Mouse (Mus musculus) small intestine, adult 2 months (tissue): ENCODE results near the gene Dhx33. TPM values are rescaled to one million over a fixed set of nuclear protein-coding genes. Genes with fewer than 3 reads are reported as not detected.

Experiments
- H3K27ac ChIP-seq: fragments of 200-500 bp; 2 replicates; pipeline ENCODE4 v1.5.1; 2012; ENCODE audit warnings: low read depth, low read length, control low read depth, inconsistent platforms; ENCODE audit not compliant: insufficient read depth
- H3K27me3 ChIP-seq: fragments of 200-500 bp; 2 replicates; pipeline ENCODE4 v1.6.1; 2012; ENCODE audit warnings: mild to moderate bottlenecking, moderate library complexity, low read length, inconsistent platforms; ENCODE audit not compliant: control insufficient read depth, insufficient read depth
- H3K36me3 ChIP-seq: fragments of 200-500 bp; 2 replicates; pipeline ENCODE4 v1.6.1; 2012; ENCODE audit warnings: mild to moderate bottlenecking, low read length, control low read depth, inconsistent platforms; ENCODE audit not compliant: control insufficient read depth, insufficient read depth
- H3K4me1 ChIP-seq: fragments of 200-500 bp; 2 replicates; pipeline ENCODE4 v1.6.1; 2012; ENCODE audit warnings: low read length, inconsistent platforms, mixed read lengths; ENCODE audit not compliant: control insufficient read depth, insufficient read depth, insufficient read length
- H3K4me3 ChIP-seq: fragments of 200-500 bp; 2 replicates; pipeline ENCODE4 v1.5.1; 2012; ENCODE audit warnings: low read depth, mild to moderate bottlenecking, control low read depth, inconsistent platforms, low read length, moderate library complexity
- CTCF ChIP-seq: fragments of 200-500 bp; IDR thresholded peaks from 2 replicates; pipeline ENCODE4 v1.5.1; 2012; ENCODE audit warnings: low read depth, mild to moderate bottlenecking, control low read depth, inconsistent platforms, low read length, moderate library complexity, mixed read lengths; ENCODE audit not compliant: insufficient replicate concordance, insufficient read length; ENCODE audit errors: extremely low read depth
- POLR2A ChIP-seq: fragments of 200-500 bp; IDR thresholded peaks from 2 replicates; pipeline ENCODE4 v1.6.1; 2012; ENCODE audit warnings: low read depth, mild to moderate bottlenecking, control low read depth, inconsistent platforms, low read length, moderate library complexity
- WGBS: fragments of 180-500 bp; shearing (Covaris S2); methylation state at CpG from one replicate; pipeline ENCODE4 v1.1.7; 2018; 5-methylcytosine and 5-hydroxymethylcytosine counted together
- polyA plus RNA-seq: library from polyadenylated mRNA; depleted of rRNA; stranded (reverse); fragments of >200 nt; gene quantifications from 2 replicates; pipeline ENCODE4 v1.2.3, GENCODE M21; 2012; rRNA removed

Dhx33 gene
- polyA plus RNA-seq, 1 experiment = 8.2 TPM

DNA sequence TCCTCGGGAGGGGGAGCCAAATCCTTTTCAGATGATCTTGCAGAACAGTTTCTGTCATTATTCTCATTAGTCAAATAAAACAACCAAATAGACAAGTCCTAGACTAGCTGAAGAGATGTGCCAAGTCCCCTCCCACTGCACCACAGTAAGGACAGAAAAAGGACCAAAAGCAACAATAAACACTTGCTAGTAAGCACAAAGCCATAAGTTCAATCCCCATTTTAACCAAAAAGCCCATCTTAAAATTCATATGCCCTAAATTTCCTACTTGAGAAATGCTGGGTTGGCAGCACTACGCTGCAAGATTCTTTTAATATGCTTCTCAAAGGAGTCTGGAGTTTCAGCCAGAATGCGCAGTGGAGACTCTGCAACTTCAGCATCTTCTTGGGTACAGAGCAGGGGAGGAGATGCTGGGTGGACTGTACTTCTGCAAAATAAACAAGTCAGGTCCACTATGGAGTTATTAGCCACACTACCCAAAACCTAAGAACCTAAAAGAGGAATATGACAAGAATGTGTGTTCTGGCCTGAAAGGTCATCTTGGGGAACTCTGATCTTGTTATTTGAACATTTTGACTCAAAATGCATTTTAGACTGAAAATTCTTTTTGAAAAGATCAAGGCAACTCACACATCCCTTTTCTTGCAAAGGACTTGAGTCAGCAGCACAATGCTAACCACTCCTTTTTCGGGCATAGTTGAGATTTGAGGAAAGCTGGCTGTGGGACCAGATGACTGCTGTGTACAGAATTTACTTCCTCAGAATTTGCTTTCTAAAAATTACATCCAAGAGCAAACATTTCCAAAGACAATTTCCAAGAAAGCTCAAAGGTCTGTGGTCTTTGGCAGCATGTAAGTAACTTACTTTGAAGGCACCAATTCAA lies 59.1 kb downstream of the Dhx33 start:
- Histone ChIP-seq H3K4me3 (no peak overlapping the region), H3K4me1 (no peaks in the 10 kb centered on the region), H3K27me3 (no peaks in the 10 kb centered on the region), H3K27ac (no peak overlapping the region), H3K36me3 (peaks cover 70% of the 10 kb centered on the region)
- whole genome bisulfite sequencing = 76% methylated on average over 4 of the region's 4 CpGs
- no peak for TF ChIP-seq POLR2A
- no peak for TF ChIP-seq CTCF

DNA sequence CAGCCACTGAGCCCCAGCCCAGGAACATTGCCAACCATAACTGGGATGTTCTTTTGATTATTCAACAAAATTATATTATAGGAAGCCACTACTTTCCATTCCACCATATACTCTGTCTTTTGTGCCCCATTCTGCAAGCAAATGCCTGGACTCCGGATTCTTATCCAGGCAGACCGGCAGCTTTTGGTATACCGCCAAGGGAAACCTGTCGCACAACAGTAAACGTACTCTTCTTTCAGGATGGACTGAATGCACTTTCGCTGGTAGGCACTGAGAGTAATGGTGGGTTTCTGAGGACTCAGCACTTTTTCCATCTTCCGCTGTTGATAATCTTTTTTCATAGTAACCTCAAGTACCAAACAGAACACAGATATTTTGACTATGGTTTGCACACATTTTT lies 60.6 kb downstream of the Dhx33 start:
- TF ChIP-seq CTCF (no peak), POLR2A (no peak)
- whole genome bisulfite sequencing = 87% methylated on average over 7 of the region's 7 CpGs
- no peaks in the 10 kb centered on the region for H3K27me3 ChIP-seq
- no peak overlapping the region for H3K4me3 ChIP-seq
- H3K4me1 ChIP-seq = no peaks in the 10 kb centered on the region
- H3K27ac ChIP-seq = no peak overlapping the region
- peaks cover 67% of the 10 kb centered on the region for H3K36me3 ChIP-seq

DNA sequence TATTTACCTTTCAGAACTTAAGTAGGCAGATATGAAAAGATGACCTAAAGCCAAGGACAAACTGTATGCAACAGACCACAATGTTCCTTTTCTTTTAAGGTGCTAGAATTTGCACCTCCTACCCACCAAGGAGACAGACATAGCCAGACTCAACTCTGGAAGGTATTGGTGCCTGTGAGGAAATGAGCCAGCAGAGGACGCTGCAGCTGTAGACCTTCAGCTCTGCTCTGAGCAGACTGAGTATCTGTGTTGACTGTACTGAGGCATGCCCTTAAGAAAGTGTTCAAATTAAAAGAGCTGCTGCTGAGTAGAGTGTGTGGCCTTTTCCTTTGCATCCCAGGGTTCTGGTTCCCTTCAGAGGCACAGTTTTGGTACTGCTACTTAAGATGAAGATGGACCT lies 61.6 kb downstream of the Dhx33 start:
- peaks cover 66% of the 10 kb centered on the region for H3K36me3 ChIP-seq
- no peak for TF ChIP-seq CTCF
- H3K4me3 ChIP-seq = no peak overlapping the region
- H3K4me1 ChIP-seq = no peaks in the 10 kb centered on the region
- H3K27me3 ChIP-seq = no peaks in the 10 kb centered on the region
- 91% methylated on average over 1 of the region's 1 CpGs for WGBS
- H3K27ac ChIP-seq = no peak overlapping the region

DNA sequence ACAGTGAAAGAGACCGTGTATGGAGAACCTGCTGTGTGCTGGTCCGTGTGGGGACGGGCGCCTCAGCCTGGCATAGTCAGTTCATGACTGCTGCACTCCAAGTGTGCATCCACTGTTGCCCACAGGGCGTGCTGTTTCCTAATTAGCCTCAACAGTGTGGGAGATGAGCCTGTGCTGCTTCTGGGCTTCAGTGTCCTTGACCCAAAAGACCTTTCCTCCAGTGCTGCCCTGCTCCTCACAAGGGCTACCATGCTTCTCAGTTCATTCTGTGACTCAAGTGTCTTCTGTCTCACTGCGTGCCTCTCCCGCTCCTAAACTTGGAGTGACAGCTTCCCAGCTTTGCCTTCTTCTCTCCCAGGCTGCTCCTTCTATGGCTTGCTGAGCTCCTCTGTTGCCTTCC lies 68.9 kb downstream of the Dhx33 start:
- TF ChIP-seq CTCF (no peak), POLR2A (no peak)

More for the DNA sequence above, 68.9 kb downstream of the Dhx33 start:
- Histone ChIP-seq H3K4me3 (no peak overlapping the region), H3K27ac (no peak overlapping the region), H3K27me3 (no peaks in the 10 kb centered on the region), H3K36me3 (peaks cover 59% of the 10 kb centered on the region), H3K4me1 (no peaks in the 10 kb centered on the region)
- 88% methylated on average over 7 of the region's 7 CpGs for WGBS

Other genes with a start within 250 kb of the Dhx33 start
- gene Zfp3, start 240.2 kb downstream of the Dhx33 start, polyA plus RNA-seq = 0.61 and 0.72 TPM in 2 replicates
- 0.70 and 0.94 TPM in 2 replicates for gene Scimp, start 191.9 kb downstream of the Dhx33 start, polyA plus RNA-seq
- gene Rabep1, start 159.7 kb downstream of the Dhx33 start, polyA plus RNA-seq = 1.1 and 1.7 TPM in 2 replicates
- gene Nup88, start 34.5 kb downstream of the Dhx33 start, polyA plus RNA-seq = 4.3 and 7.6 TPM in 2 replicates
- gene Rpain, start 34.2 kb downstream of the Dhx33 start, polyA plus RNA-seq = 6.5 and 8.1 TPM in 2 replicates
- 125 and 165 TPM in 2 replicates for gene C1qbp, start 21.4 kb downstream of the Dhx33 start, polyA plus RNA-seq
- gene Mis12, start 15.2 kb upstream of the Dhx33 start, polyA plus RNA-seq = 0.30 and 1.5 TPM in 2 replicates
- 1.9 and 4.2 TPM in 2 replicates for gene Derl2, start 15.4 kb upstream of the Dhx33 start, polyA plus RNA-seq
- 0.39 and 0.85 TPM in 2 replicates for gene 6330403K07Rik, start 29.1 kb upstream of the Dhx33 start, polyA plus RNA-seq
- gene Nlrp1a, start 140.3 kb upstream of the Dhx33 start, polyA plus RNA-seq = 0.04 TPM in 1 of 2 replicates, not detected in the other
- 0.05 and 1.4 TPM in 2 replicates for gene Nlrp1b, start 226.3 kb upstream of the Dhx33 start, polyA plus RNA-seq